Mouse (Mus musculus) activated CD4-positive, CD25-positive, alpha-beta regulatory T cell, adult 4 months (primary cell): ENCODE results near the gene Gpn1. TPM values are rescaled to one million over a fixed set of nuclear protein-coding genes. Genes with fewer than 3 reads are reported as not detected.
A peak's percentile ranks its signal among the peaks of the same experiment; 100 is the strongest.
"Not testable (repeated sequence)": the region's sequence is repeated elsewhere in the genome, so short reads cannot be mapped to it uniquely, and the experiment has no call there.

Experiments used
- ATAC-seq: one replicate; pipeline ENCODE4 v1.8.0; 2017
- polyA plus RNA-seq, 2 experiments: library from polyadenylated mRNA; unstranded; fragments of 100-300 nt; shearing (Covaris generic); gene quantifications; one replicate each; pipeline ENCODE4 v1.2.1; 2017

The Gpn1 gene
- 10 to 100 TPM; 38.6 to 47.4 TPM for polyA plus RNA-seq

DNA sequence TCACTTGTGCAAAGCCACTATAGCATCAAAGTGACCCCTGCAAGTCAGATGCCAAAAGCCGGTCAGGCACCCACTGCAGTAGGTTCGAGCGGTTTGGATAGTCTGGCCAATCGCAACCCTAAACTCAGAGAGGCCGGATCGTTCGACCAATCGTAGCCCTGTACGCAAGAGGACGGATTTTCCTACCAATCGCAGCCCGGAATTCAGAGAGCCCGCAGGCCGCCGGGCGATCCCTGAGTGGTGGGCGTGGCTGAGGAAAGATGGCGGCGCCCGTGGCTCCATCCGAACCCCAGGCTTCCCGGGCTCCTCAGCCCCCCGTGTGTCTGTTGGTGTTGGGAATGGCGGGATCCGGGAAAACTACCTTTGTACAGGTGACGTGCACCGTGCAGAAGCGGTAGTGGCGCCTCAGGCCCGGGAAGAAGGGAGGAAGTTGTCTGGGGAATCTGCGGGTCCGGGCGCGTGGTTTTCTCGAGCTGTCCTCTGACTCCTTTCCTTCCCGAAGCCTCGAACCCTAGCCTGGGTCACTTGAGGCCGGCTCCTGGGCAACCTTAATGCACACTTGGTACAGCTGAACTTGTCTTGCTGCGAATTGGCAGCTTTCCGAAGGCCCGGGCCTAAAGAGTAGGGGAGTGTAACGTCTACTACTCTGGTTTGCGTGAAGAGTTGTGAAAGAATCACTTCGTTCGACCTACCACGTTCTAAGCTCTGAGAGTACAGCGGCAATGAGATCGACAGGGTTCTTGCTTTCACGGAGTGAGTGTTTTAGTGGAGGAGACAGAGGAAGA, at the start of gene Gpn1:
TSS of gene Gpn1 (plus strand) at position 229 of the 785 bp plus-strand sequence.
- peak; percentile 100 for ATAC-seq

- ATAC-seq: no peak
Measured at GRCm38 (mm10) chr5:31451336-31451735, 43.2 kb upstream of the Gpn1 start.

GRCm38 (mm10) chr5:31451878-31452561, 42.5 kb upstream of the Gpn1 start, which contains the start of gene Zfp512:
TSS of gene Zfp512 (plus strand) at chr5:31452431.
- ATAC-seq: peak; percentile 95

- no peak for ATAC-seq
Measured at GRCm38 (mm10) chr5:31452562-31452878, 42.0 kb upstream of the Gpn1 start.

DNA sequence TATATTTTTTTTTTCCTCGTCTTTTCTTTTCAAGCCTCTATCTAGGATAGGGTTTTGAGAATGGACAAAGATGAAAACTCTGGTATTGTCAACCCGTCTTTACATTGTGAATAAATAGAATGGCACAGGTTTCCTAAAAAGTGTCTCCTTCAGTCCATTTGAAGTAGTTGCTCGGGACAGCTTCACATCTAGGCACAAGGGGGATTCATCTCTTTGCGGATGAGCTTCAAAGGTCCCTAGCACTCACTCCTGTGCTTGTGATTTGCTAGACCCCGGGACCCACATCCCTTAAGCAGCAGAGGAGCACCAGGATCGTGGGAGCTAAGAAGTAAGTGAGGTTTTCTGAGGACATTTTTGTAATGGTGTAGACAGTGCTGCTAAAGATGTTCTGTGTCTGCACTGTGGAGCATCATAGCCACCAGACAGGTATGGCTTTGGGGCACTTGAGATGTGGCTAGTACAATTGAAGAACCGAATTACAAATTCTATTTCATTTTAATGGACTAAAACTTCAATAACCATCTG, 41.6 kb upstream of the Gpn1 start:
- no peak for ATAC-seq

- ATAC-seq: no peak
Measured at GRCm38 (mm10) chr5:31467798-31468197, 26.7 kb upstream of the Gpn1 start.

GRCm38 (mm10) chr5:31469711-31470110, 24.8 kb upstream of the Gpn1 start:
- ATAC-seq: no peak

GRCm38 (mm10) chr5:31470334-31470733, 24.2 kb upstream of the Gpn1 start:
- ATAC-seq: no peak

DNA sequence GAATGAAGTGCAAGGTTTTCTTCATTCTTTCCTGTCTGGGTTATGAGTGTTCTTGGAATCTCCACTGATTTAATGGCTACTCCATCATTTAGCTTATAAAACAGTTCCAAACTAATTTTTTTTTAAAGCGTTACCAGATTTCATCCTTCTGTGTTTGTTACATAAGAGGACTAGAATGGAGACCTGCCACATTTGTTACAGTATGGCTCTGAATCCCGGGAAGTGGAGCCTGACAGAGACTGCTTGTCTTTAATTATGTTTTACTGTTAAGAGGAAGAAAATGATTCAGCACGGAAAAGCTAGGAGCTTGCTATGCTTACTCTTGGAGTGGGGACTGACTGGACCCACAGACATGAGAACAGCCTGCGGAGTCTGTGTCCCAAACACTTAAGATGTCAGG, 14.0 kb upstream of the Gpn1 start:
- ATAC-seq: no peak

- no peak for ATAC-seq
Measured at GRCm38 (mm10) chr5:31485440-31485839, 9.1 kb upstream of the Gpn1 start, which contains the start of gene 4930548H24Rik. TSS of gene 4930548H24Rik (plus strand) at chr5:31485740.

GRCm38 (mm10) chr5:31487889-31488288, 6.7 kb upstream of the Gpn1 start:
- ATAC-seq: no peak

DNA sequence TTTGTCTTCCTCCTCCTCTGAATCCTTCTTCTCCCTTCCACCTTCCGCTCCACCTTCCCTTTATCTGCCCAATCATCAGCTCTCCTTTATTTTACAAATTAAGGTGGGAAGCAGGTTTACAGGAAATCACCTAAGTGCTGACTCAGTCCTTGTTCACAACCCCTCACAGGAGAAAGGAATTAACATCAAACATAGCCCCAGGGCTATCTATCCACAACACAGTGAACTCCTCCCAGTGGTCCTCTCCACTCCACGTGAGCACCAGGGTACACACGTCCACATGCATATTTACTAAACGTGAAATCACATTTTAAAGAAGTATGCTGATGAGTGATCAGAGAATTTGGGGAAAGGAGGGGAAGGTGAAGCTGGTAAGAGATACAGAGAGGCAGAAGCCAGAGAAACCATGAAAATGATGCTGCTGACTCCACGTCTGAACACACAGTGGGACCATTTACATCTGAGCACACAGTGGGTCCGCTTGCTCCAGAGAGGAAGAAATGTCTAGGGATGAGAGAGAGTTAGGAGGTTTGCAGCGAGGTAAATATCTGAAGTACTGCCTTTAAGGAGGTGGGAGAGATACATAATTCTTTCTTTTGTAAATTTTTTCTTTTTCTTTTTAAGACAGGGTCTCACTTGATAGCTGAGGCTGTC, 5.3 kb upstream of the Gpn1 start:
- ATAC-seq: no peak

DNA sequence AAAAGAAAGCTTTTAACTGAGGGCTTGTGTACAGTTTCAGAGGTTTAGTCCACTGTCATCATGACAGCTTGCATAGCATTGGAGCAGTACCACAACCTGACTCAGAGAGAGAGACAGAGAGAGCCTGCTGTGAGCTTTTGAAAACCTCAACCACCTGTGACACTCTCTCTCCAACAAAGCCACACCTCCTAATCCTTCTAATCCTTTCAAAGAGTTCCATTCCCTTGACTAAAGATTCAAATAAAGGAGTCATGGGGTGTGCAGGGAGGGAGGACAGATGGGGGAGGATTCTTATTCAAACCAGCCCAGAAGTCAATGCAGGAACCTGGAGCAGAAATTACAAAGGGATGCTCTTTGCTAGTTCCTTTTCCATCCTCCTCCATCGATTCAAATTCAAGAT, 2.5 kb upstream of the Gpn1 start:
- ATAC-seq: no peak

DNA sequence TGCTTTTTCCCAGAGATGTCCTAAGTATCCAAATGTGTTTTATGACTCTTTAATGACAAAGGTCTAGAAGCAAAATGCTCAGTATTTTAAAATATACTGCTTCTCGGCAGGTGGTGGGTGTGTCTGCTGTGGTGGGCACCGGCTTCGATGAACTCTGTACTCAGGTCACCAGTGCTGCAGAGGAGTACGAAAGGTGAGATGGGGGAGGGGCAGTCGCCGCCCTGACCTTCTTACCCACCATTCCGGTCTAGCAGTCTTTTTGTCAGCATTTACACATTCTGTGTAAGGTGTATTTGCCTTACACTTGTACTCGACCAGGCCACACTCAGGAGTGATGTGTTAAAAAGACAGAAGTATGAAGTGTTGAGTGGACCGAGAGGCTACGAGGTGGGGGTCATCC, 10.3 kb downstream of the Gpn1 start:
- ATAC-seq: no peak

GRCm38 (mm10) chr5:31512481-31512880, 17.9 kb downstream of the Gpn1 start:
- no peak for ATAC-seq

DNA sequence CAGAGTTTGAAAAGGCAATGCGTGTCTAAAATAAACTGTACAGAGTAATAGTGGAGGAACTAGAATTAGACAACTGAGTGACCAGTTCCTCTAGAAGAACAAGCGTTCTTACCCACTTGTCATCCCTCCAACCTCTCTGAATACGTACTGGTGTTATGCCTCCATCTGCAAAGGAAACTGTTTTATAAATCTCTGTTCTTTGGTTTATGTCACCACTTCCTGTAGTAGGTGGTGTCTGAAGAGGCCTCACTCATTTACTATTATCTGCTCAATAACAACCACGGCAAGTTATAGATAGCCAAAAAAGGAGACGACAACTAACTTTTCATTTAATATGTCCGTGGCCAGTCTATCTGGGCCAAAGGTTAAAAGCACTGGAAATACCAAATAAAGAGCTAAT, 26.0 kb downstream of the Gpn1 start:
- ATAC-seq: peak; percentile 80

DNA sequence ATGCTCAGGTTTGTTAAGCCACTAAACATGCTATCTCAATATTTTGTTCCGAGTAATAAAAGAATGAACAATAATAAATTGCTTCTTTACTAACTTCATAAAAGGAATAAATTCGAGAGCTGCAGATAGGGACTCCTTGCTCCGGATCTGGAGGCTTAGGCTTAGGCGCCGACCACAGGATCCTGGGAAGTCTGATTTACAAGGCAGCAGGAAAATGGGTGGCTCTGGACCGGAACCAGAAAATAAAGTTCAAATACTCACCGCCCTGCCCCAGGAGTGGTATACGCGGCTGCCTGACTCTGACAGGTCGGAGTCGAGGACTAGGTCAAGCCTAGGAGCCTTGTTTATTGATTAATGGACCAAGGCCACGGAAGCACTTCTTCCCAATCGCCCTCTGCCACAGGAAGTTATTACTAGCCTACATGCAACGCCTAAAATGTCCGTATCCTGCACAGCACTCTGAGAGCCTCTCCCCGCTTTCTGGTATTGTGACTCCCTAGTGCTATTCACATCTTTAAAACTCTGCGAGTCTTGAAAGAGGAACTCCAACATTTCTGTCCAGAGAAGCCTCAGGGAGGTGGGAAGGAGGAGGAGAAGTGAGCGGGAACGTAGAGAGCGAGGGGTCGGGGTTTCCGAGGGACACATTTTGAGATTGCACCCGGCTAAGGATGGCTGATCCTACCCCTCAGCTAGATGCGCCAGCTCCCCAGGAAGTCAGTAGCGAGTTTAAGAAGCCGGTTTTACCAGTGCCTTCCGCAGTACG, 32.0 kb downstream of the Gpn1 start, which contains the start of gene Slc4a1ap:
TSS of gene Slc4a1ap (plus strand) at position 642 of the 763 bp plus-strand sequence.
- ATAC-seq: peak; percentile 75

- ATAC-seq: peak; percentile 43
Measured at GRCm38 (mm10) chr5:31527117-31527680, 32.7 kb downstream of the Gpn1 start.

GRCm38 (mm10) chr5:31527707-31528106, 33.2 kb downstream of the Gpn1 start, which contains the start of gene Supt7l:
TSS of gene Supt7l (minus strand) at chr5:31527807.
- not testable (repeated sequence) for ATAC-seq

- no peak for ATAC-seq
Measured at GRCm38 (mm10) chr5:31528560-31528959, 34.0 kb downstream of the Gpn1 start.

GRCm38 (mm10) chr5:31535228-31535627, 40.7 kb downstream of the Gpn1 start:
- ATAC-seq: no peak

DNA sequence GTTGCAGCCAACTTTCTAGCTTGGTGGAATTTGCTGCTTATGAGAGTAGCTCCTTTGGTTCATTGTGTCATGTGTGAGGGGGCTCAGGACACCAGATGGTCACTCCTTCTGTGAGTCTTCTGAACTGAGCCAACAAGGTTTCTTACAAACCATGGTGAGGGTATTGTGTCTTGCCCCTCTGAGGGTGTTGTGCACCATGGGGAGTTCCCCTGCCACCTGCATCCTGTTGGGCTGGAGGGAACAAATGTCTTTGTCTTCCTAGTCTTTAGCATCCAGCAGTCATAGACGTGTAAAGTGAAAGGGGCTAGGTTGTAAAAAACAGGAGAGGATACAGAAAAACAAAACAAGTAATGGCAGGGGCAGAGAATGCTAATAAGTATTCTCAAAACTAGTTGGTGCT, 64.9 kb downstream of the Gpn1 start:
- ATAC-seq: no peak
